Mouse (Mus musculus) hindbrain, embryonic 13.5 days (tissue): ENCODE results near the gene Atp6v0d1. TPM values are rescaled to one million over a fixed set of nuclear protein-coding genes. Genes with fewer than 3 reads are reported as not detected.

Experiments
- ATAC-seq: fragments of 200-750 bp; cut with Nextera tagmentation; 2 replicates; pipeline ENCODE4 v1.8.0; 2017; ENCODE audit warnings: moderate TSS enrichment; ENCODE audit not compliant: low FRiP score
- H3K27ac ChIP-seq: fragments of 300-500 bp; sonication (generic); 2 replicates; pipeline ENCODE4 v1.5.1; 2015; ENCODE audit warnings: inconsistent platforms, mild to moderate bottlenecking, moderate library complexity
- H3K27me3 ChIP-seq: fragments of 300-500 bp; sonication (generic); 2 replicates; pipeline ENCODE4 v1.6.1; 2015; ENCODE audit warnings: mild to moderate bottlenecking, inconsistent platforms
- H3K36me3 ChIP-seq: fragments of 300-500 bp; sonication (generic); 2 replicates; pipeline ENCODE4 v1.6.1; 2015; ENCODE audit warnings: mild to moderate bottlenecking, inconsistent platforms
- H3K4me1 ChIP-seq: fragments of 300-500 bp; sonication (generic); replicated peaks from 2 replicates; pipeline ENCODE4 v1.6.1; 2015; ENCODE audit warnings: inconsistent platforms
- H3K4me2 ChIP-seq: fragments of 300-500 bp; sonication (generic); 2 replicates; pipeline ENCODE4 v1.6.1; 2015; ENCODE audit warnings: inconsistent platforms, mild to moderate bottlenecking, moderate library complexity
- H3K4me3 ChIP-seq: fragments of 300-500 bp; sonication (generic); 2 replicates; pipeline ENCODE4 v1.5.1; 2015; ENCODE audit warnings: mild to moderate bottlenecking, inconsistent platforms
- H3K9ac ChIP-seq: fragments of 300-500 bp; sonication (generic); 2 replicates; pipeline ENCODE4 v1.6.1; 2015; ENCODE audit warnings: mild to moderate bottlenecking, inconsistent platforms
- H3K9me3 ChIP-seq: fragments of 300-500 bp; sonication (generic); 2 replicates; pipeline ENCODE4 v1.6.1; 2016; ENCODE audit warnings: inconsistent platforms
- WGBS: fragments of 180-500 bp; shearing (Covaris S2); methylation state at CpG from one replicate; pipeline ENCODE4 v1.1.7; 2015; 5-methylcytosine and 5-hydroxymethylcytosine counted together
- polyA plus RNA-seq: library from polyadenylated mRNA; unstranded; fragments of >200 nt; fragmentation: Nextera tagmentation; extraction: Ambion mirVana; gene quantifications from 2 replicates; pipeline ENCODE4 v1.2.1, GENCODE M21; 2015

The Atp6v0d1 gene
- polyA plus RNA-seq, 1 experiment from 2014 or later: 201 TPM

DNA sequence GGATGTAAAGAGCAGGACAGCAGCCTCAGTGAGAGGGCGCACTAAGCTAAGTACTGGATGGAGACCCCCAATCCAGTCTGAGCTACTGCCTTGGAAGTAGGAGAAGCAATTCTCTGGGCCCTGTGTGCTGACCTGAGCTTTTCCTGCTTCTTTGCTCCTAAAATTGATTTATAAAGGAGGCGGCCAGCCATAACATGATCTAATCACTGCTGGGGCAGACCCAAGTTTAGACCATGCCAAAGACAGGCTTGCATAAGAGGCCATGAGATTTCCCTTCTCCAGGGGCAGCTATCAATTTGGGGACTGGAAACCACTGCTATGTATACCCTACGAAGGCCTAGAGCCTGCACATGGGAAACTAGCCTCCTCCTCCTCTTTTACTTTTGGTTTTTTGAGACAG is 36.6 kb downstream of the Atp6v0d1 start:
- WGBS: 83% methylated on average over 3 of the region's 3 CpGs
- no peak overlapping the region for H3K4me3 ChIP-seq
- H3K4me1 ChIP-seq: peaks cover 12% of the 10 kb centered on the region
- no peak overlapping the region for H3K4me2 ChIP-seq
- H3K36me3 ChIP-seq: peaks cover 64% of the 10 kb centered on the region
- H3K27ac ChIP-seq: no peak overlapping the region
- H3K9ac ChIP-seq: no peak overlapping the region
- H3K27me3 ChIP-seq: no peaks in the 10 kb centered on the region
- H3K9me3 ChIP-seq: no peaks in the 10 kb centered on the region
- ATAC-seq: no peak

DNA sequence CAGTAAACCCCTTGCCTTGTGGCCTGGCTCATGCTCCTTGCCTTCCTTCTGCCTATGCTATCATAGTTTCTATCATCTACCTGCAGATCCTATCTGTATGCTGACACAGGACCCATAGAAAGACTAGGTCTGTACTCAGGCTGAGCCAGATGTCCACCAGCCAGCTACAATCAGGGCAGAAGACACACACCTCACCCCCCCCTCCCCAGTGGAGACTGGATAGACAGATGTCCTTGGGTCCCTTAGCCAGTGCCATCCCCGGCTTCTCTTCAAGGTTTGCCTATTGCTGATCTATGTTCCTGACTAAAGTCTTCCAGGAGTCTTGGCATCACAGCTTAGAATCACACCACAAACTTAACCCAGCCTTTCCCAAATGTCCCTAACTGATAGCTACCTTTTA is 37.6 kb downstream of the Atp6v0d1 start:
- no peak overlapping the region for H3K9ac ChIP-seq
- no peak overlapping the region for H3K27ac ChIP-seq
- H3K4me1 ChIP-seq: peaks cover 6% of the 10 kb centered on the region
- no peaks in the 10 kb centered on the region for H3K27me3 ChIP-seq
- no peak for ATAC-seq
- H3K4me2 ChIP-seq: no peak overlapping the region
- peaks cover 74% of the 10 kb centered on the region for H3K36me3 ChIP-seq
- H3K9me3 ChIP-seq: no peaks in the 10 kb centered on the region
- no peak overlapping the region for H3K4me3 ChIP-seq
- 100% methylated on average over 1 of the region's 1 CpGs for WGBS

DNA sequence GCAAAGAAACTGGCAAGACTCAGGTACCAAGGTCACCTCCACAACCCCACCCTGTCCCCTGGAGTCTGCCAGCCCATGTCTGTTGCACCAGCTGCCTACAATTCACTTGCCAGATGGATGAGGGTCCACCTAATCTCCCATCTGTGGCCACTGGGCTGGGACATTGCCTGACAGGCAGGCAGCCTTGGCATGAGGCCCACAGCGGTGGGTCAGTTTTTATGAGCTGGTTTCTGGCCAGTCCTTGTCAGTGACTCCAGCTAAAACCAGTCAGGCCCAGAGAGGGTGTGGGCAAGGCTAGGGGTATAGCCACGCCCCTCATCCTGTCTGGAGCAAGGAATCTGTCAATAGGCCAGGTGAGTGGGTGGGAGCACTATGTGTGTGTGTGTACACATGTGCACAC is 38.7 kb downstream of the Atp6v0d1 start:
- peak; percentile 29; the same call in 1 of the 2 replicates for ATAC-seq
- Histone ChIP-seq H3K4me2 (no peak overlapping the region), H3K27ac (no peak overlapping the region), H3K4me1 (peaks cover 4% of the 10 kb centered on the region), H3K9me3 (no peaks in the 10 kb centered on the region), H3K27me3 (no peaks in the 10 kb centered on the region), H3K9ac (no peak overlapping the region), H3K36me3 (peaks cover 81% of the 10 kb centered on the region), H3K4me3 (no peak overlapping the region)
- 84% methylated on average over 2 of the region's 2 CpGs for WGBS

DNA sequence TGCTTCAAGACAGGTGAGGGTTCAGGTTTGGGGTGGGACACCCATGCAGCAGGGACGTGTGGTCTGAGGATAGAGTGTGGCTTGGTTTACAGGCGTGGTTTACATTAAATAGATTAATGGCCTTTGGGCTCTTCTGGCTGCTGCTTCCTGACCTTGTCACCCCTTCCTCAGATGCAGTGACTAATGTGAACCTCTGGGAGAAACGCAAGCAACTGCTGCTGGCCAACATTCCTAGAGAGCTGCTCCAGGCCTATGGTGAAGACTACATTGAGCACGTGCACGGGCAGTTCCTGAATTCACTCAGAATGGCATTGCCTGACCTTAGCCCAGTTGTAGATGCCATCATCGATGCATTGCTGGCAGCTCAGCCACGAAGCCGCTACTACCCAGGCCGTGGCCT is 43.0 kb downstream of the Atp6v0d1 start:
- peaks cover 42% of the 10 kb centered on the region for H3K4me1 ChIP-seq
- H3K9ac ChIP-seq: no peak overlapping the region
- ATAC-seq: no peak
- 78% methylated on average over 9 of the region's 9 CpGs for WGBS
- no peak overlapping the region for H3K4me2 ChIP-seq
- 0 out of 2 replicates have a peak overlapping the region, but pooled peaks have one; percentile 35 for H3K27ac ChIP-seq
- peaks cover 56% of the 10 kb centered on the region for H3K36me3 ChIP-seq
- peaks cover 3% of the 10 kb centered on the region; the same call in 1 of the 2 replicates for H3K27me3 ChIP-seq
- no peaks in the 10 kb centered on the region for H3K9me3 ChIP-seq
- H3K4me3 ChIP-seq: no peak overlapping the region

DNA sequence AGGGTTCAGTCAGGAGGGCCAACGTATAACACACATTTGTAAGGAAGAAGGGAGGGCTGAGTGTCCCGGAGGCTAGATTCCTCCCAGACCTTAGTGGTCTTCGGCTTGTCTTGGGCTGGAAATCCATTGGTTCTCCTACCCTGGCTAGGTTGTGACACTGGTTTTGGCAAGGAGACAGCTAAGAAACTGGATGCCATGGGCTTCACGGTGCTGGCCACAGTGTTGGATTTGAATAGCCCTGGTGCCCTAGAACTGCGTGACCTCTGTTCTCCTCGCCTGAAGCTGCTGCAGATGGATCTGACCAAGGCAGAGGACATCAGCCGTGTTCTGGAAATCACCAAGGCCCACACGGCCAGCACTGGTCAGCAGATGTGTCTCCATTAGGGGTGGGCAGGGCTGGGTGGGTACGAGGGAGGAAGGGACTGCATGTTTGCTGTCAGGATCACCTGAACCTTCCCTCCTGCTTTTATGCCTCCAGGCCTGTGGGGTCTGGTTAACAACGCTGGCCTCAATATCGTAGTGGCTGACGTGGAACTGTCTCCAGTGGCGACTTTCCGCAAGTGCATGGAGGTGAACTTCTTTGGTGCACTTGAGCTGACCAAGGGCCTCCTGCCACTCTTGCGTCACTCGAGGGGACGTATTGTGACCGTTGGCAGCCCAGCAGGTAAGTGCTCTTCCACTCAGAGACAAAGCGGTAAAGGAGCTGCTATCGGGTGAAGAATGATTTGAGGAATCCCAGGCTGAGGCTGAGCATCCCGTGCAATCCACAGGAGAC is 43.7 kb downstream of the Atp6v0d1 start:
- Histone ChIP-seq H3K4me2 (no peak overlapping the region), H3K4me1 (peaks cover 49% of the 10 kb centered on the region), H3K27me3 (peaks cover 10% of the 10 kb centered on the region), H3K9ac (no peak overlapping the region), H3K27ac (0 out of 2 replicates have a peak overlapping the region, but pooled peaks have one; percentile 35), H3K4me3 (no peak overlapping the region), H3K36me3 (peaks cover 49% of the 10 kb centered on the region), H3K9me3 (no peaks in the 10 kb centered on the region)
- WGBS: 86% methylated on average over 21 of the region's 21 CpGs
- ATAC-seq: no peak

DNA sequence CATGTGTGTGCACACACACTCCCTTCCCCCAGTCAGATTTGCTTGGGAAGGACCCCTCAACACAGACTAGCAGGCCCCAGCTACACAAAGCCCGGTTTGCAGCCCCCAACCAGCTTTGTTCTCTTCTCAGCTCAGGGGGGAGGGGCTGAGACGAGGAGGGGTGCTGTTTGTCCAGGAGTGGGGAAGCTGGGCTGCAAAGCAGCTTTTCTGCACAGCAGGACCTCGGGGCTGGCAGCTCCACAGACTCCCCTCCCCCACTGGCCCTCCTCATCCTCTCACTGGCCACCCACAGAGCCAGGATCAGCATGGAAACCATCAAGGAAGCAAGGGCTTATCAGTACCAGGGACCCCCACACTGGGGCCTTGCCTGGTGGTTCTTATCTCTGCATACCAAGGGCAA is 44.8 kb downstream of the Atp6v0d1 start:
- no peak overlapping the region for H3K4me3 ChIP-seq
- H3K27ac ChIP-seq: peak overlapping the region; percentile 31
- ATAC-seq: no peak
- peak overlapping the region; percentile 24; the same call in 1 of the 2 replicates for H3K9ac ChIP-seq
- peaks cover 45% of the 10 kb centered on the region for H3K36me3 ChIP-seq
- peaks cover 12% of the 10 kb centered on the region for H3K27me3 ChIP-seq
- WGBS: 0% methylated on average over 3 of the region's 3 CpGs
- 0 out of 2 replicates have a peak overlapping the region, but pooled peaks have one; percentile 15 for H3K4me2 ChIP-seq
- H3K9me3 ChIP-seq: no peaks in the 10 kb centered on the region
- H3K4me1 ChIP-seq: peaks cover 54% of the 10 kb centered on the region

DNA sequence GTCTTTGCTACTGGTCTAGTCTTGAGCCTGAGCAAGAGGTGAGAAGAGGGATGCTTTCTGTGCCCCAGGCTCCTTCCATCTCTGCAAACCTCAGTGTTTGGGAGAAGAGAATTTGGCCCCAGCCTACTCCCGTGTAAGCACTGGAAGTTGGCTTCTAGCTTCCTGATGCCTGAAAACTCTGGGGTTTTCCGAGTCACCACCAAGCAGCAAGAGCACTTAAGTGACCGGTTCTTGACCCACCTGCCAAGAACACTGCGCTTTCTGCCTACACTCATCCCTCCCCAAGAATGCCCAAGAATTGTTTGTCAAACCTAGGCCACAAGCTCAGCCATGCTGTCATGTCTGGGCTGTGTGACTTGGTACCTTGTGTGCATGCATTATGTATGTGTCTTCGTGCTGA is 45.3 kb downstream of the Atp6v0d1 start:
- Histone ChIP-seq H3K4me1 (peaks cover 55% of the 10 kb centered on the region), H3K27me3 (peaks cover 12% of the 10 kb centered on the region), H3K9me3 (no peaks in the 10 kb centered on the region), H3K4me3 (no peak overlapping the region), H3K4me2 (peak overlapping the region; percentile 15; the same call in 1 of the 2 replicates), H3K36me3 (peaks cover 42% of the 10 kb centered on the region), H3K27ac (peak overlapping the region; percentile 31), H3K9ac (0 out of 2 replicates have a peak overlapping the region, but pooled peaks have one; percentile 24)
- no peak for ATAC-seq
- WGBS: 28% methylated on average over 5 of the region's 5 CpGs

DNA sequence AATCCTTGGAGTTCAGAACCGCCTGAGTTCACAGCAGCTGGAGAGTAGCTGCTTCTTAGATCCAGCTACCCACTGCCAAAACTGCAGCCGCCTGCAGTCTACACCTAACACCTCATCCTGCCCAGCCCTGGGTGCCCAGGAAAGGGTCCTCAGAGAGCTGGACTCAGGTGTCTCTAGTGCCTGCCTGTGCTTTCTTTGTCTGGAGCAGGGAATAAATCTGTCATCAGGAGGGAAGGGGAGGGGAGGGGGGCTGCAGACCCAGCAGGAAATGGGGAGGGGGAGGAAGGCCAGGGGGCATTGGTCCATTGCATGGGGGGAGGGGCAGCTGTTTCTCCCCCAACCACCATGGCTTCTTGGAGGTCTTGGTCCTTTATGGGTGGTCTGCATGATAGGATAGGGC is 46.3 kb downstream of the Atp6v0d1 start:
- peak overlapping the region; percentile 94 for H3K4me2 ChIP-seq
- H3K9ac ChIP-seq: peak overlapping the region; percentile 82
- peak overlapping the region; percentile 58; the same call in 1 of the 2 replicates for H3K27ac ChIP-seq

DNA sequence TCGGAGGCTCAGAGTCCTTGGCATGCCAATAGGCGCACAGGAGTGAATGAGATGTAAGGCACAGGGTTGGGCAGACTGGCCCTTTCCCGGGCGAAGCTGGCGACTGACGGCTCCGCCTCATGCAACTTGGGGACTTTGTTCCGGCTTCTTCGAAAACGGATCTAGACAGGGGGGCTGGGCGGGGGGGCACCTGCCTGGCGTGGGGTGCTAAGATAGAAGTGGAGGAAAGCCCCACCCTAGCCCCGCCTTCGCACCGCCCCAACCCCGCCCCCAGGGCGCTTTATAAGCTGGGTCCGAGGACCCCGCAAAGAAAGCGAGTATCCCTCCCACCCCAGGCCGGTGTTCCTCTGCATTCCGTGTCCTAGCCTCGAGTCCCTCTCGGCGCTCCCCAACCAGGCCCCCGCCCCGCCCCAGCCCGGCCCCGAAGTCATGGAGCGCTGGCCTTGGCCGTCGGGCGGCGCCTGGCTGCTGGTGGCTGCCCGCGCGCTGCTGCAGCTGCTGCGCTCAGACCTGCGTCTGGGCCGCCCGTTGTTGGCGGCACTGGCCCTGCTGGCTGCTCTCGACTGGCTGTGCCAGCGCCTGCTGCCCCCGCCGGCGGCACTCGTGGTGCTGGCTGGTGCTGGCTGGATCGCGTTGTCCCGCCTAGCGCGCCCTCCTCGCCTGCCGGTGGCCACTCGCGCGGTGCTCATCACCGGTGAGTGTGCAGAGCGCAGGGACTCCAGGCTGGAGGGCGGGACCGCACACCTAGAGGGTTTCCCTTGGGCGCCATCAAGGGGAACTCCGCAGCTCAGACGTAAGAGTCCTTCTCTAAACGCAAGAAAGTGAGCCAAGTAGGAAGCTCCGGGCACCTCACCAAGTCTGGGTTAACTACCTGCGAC is 47.2 kb downstream of the Atp6v0d1 start, which contains the start of gene Hsd11b2:
Gene Hsd11b2 (plus strand): TSS at position 320 of the 878 bp plus-strand sequence.
- peaks cover 20% of the 10 kb centered on the region for H3K27me3 ChIP-seq
- no peaks in the 10 kb centered on the region for H3K9me3 ChIP-seq
- H3K4me1 ChIP-seq: peaks cover 51% of the 10 kb centered on the region
- ATAC-seq: peak; percentile 67
- peak within 1 kb of the TSS; percentile 61; the same call in 1 of the 2 replicates for H3K27ac ChIP-seq
- peak within 1 kb of the TSS; percentile 82 for H3K9ac ChIP-seq
- H3K4me3 ChIP-seq: peak within 1 kb of the TSS; percentile 56
- 1% methylated on average over 68 of the region's 68 CpGs for WGBS
- H3K4me2 ChIP-seq: peak within 1 kb of the TSS; percentile 94
- H3K36me3 ChIP-seq: peaks cover 24% of the 10 kb centered on the region

More for the DNA sequence above, 46.3 kb downstream of the Atp6v0d1 start:
- Histone ChIP-seq H3K36me3 (peaks cover 32% of the 10 kb centered on the region), H3K4me1 (peaks cover 55% of the 10 kb centered on the region), H3K4me3 (peak overlapping the region; percentile 56), H3K27me3 (peaks cover 20% of the 10 kb centered on the region), H3K9me3 (no peaks in the 10 kb centered on the region)
- WGBS: 10% methylated on average over 2 of the region's 2 CpGs
- ATAC-seq: no peak

DNA sequence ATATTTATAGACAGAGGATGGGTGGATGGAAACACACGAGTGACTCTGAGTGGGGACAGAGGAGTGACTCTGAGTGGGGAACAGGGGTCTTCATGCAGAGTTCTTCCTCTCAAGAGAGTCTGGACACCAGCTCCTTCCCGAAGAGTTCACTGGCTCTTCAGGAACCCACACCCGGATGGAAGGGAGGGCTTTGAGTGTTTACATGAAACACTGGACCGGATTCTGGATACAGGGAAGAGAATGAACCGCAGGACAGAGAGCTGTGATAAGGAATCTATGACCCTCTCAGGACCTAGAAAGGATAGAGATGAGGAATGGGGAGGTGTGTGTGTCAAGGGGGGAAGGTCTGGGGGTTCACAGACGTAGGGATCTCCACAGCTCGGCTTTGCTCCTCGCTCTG is 48.5 kb downstream of the Atp6v0d1 start:
- Histone ChIP-seq H3K27me3 (peaks cover 20% of the 10 kb centered on the region), H3K4me1 (peaks cover 51% of the 10 kb centered on the region), H3K4me2 (0 out of 2 replicates have a peak overlapping the region, but pooled peaks have one; percentile 17), H3K9ac (no peak overlapping the region), H3K27ac (no peak overlapping the region), H3K36me3 (peaks cover 10% of the 10 kb centered on the region), H3K4me3 (no peak overlapping the region), H3K9me3 (no peaks in the 10 kb centered on the region)
- no peak for ATAC-seq
- 47% methylated on average over 8 of the region's 8 CpGs for WGBS

DNA sequence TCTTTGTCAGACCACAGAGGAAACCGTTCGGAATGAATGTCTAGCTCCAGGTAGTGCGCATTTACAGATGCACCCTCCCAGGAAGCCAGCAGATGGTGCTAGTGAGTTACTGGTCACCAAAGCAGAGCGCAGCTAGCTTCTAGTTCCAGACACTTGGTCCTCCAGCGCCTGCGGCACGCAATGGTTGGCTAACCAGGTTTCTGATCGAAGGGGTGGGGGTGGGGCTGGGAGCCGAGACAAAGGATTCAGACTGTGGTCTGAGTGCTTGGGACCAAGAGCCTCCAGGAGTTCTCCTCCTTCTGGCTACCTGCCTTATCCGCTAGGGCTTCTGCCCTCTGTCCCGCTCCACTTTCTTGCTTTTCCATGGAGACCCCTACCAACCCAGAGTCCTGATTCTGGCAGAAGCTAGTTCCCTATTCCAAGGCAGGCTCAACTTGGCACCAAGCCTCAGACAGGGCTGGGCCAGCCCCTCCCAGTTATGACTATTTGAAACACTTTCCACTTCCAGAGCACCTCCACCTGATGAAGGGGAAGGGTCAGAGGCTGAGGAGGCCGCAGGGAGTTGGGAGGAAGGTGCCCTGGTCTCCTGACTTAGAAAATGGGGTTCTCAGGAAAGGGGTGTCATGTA is 49.7 kb downstream of the Atp6v0d1 start:
- H3K4me3 ChIP-seq: peak overlapping the region; percentile 15; the same call in 1 of the 2 replicates
- peaks cover under 1% of the 10 kb centered on the region; the same call in 1 of the 2 replicates for H3K36me3 ChIP-seq
- H3K4me2 ChIP-seq: peak overlapping the region; percentile 44
- peaks cover 20% of the 10 kb centered on the region for H3K27me3 ChIP-seq
- H3K9ac ChIP-seq: 0 out of 2 replicates have a peak overlapping the region, but pooled peaks have one; percentile 29
- no peak overlapping the region for H3K27ac ChIP-seq
- peaks cover 46% of the 10 kb centered on the region for H3K4me1 ChIP-seq
- ATAC-seq: peak; percentile 62
- 9% methylated on average over 12 of the region's 12 CpGs for WGBS
- no peaks in the 10 kb centered on the region for H3K9me3 ChIP-seq
